Mouse (Mus musculus) right cerebral cortex, postnatal 10 days (tissue): ENCODE measurements around the gene Stpg3.
A peak's percentile ranks its signal among the peaks of the same experiment; 100 is the strongest.

ENCODE experiments used
- DNase-seq, 2 experiments: peaks; one replicate each; pipeline ENCODE4 v3.0.0; 2021; ENCODE audit warnings: low spot score in 2 of 2

Gene Stpg3

GRCm38 (mm10) chr2:25180478-25180903 is 33.9 kb downstream of the Stpg3 start, which contains the start of gene Nrarp:
TSS of gene Nrarp (plus strand) at chr2:25180758.
- DNase-seq: peak; percentile 97 to 98

GRCm38 (mm10) chr2:25179566-25180217 is 34.7 kb downstream of the Stpg3 start:
- peak in 1 of 2 experiments; percentile 22 for DNase-seq

- DNase-seq: peak; percentile 79
Measured at GRCm38 (mm10) chr2:25178285-25178972, 36.0 kb downstream of the Stpg3 start.

- DNase-seq: peak; percentile 83 to 86
Measured at GRCm38 (mm10) chr2:25177685-25178084, 36.8 kb downstream of the Stpg3 start.

GRCm38 (mm10) chr2:25177076-25177475 is 37.4 kb downstream of the Stpg3 start:
- no peak for DNase-seq

GRCm38 (mm10) chr2:25176573-25176972 is 37.9 kb downstream of the Stpg3 start:
- DNase-seq: no peak

GRCm38 (mm10) chr2:25175690-25176078 is 38.8 kb downstream of the Stpg3 start:
- DNase-seq: no peak

GRCm38 (mm10) chr2:25174866-25175689 is 39.4 kb downstream of the Stpg3 start:
- no peak for DNase-seq

GRCm38 (mm10) chr2:25173821-25174220 is 40.6 kb downstream of the Stpg3 start:
- no peak for DNase-seq

GRCm38 (mm10) chr2:25172629-25173028 is 41.8 kb downstream of the Stpg3 start:
- DNase-seq: peak in 1 of 2 experiments; percentile 21

GRCm38 (mm10) chr2:25171769-25172153 is 42.7 kb downstream of the Stpg3 start:
- DNase-seq: peak in 1 of 2 experiments; percentile 63

GRCm38 (mm10) chr2:25171101-25171768 is 43.2 kb downstream of the Stpg3 start:
- no peak for DNase-seq

GRCm38 (mm10) chr2:25170326-25171100 is 43.9 kb downstream of the Stpg3 start:
- DNase-seq: no peak

- no peak for DNase-seq
Measured at GRCm38 (mm10) chr2:25169778-25170177, 44.7 kb downstream of the Stpg3 start.

- DNase-seq: no peak
Measured at GRCm38 (mm10) chr2:25168665-25168978, 45.8 kb downstream of the Stpg3 start.

GRCm38 (mm10) chr2:25167919-25168664 is 46.3 kb downstream of the Stpg3 start:
- DNase-seq: peak; percentile 79 to 84

GRCm38 (mm10) chr2:25167481-25167880 is 47.0 kb downstream of the Stpg3 start:
- no peak for DNase-seq
